Mouse (Mus musculus): ENCODE measurements around the gene Kap. TPM values are rescaled to one million over a fixed set of nuclear protein-coding genes. Genes with fewer than 3 reads are reported as not detected.
"Not testable (repeated sequence)": the region's sequence is repeated elsewhere in the genome, so short reads cannot be mapped to it uniquely, and the experiment has no call there.

Kap gene
- not detected for total RNA-seq (2021)
- long read RNA-seq, experiment 1, result 0 reads
- long read RNA-seq, experiment 2, result 0 reads

DNA sequence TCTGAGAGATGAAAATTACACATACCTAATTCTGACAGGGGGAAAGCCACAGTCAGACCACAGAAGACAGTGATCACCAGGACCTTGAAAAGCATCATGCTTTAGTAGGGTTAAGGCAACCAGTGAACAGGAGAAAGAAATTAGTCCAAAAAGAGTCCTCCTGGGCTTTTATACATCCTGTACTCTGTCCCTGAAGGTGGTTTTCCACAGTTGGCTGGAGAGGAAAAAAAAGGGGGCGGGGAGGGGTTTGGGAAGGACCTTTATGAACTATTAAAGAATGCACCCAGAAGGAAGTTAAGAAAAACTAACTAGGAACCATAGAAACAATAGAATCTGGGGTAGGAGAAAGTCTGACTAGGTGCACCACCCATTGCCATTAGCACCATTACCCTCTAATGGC is at the start of gene Kap:
Gene Kap, minus strand, starts transcription at position 237 of the 400 bp plus-strand sequence.
- intact Hi-C loops (cut with DNase I), result no loop called here
- no peak for DNase-seq

- DNase-seq, result no peak
- intact Hi-C loops (cut with DNase I), result no loop called here
Measured at GRCm38 (mm10) chr6:133885871-133886415, 32.4 kb upstream of the Kap start.

- intact Hi-C loops (cut with DNase I), result no loop called here
- DNase-seq, result no peak
Measured at GRCm38 (mm10) chr6:133883446-133883985, 30.0 kb upstream of the Kap start.

- DNase-seq, result no peak
- intact Hi-C loops (cut with DNase I), result loop anchor here (5.0 kb wide), 1 partner anchor 169 kb away; no protein-coding TSS in a partner anchor
Measured at GRCm38 (mm10) chr6:133875906-133876462, 22.4 kb upstream of the Kap start.

DNA sequence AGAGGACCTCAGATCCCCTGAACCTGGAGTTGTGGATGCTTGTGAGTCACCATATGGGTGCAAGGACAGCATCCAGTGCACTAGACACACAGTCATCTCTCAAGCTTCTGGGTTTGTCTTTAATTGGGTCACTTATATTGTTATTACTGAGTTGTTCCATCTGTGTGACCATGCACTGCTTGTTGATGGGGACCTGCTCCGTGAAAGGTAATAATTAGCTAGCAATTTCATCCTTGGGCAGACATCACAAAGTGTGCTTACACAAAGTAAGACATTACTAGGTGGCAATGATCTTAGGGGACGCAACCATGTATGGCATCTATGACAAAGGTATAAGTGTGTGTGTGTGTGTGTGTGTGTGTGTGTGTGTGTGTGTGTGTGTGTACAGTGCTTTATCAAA is 19.1 kb upstream of the Kap start:
- intact Hi-C loops (cut with DNase I), result no loop called here
- DNase-seq, result no peak

- intact Hi-C loops (cut with DNase I), result no loop called here
- no peak for DNase-seq
Measured at GRCm38 (mm10) chr6:133871131-133871530, 17.6 kb upstream of the Kap start.

GRCm38 (mm10) chr6:133868381-133868780 is 14.8 kb upstream of the Kap start:
- DNase-seq, result no peak
- intact Hi-C loops (cut with DNase I), result no loop called here

GRCm38 (mm10) chr6:133855871-133856270 is 2.3 kb upstream of the Kap start:
- intact Hi-C loops (cut with DNase I), result no loop called here
- DNase-seq, result no peak

DNA sequence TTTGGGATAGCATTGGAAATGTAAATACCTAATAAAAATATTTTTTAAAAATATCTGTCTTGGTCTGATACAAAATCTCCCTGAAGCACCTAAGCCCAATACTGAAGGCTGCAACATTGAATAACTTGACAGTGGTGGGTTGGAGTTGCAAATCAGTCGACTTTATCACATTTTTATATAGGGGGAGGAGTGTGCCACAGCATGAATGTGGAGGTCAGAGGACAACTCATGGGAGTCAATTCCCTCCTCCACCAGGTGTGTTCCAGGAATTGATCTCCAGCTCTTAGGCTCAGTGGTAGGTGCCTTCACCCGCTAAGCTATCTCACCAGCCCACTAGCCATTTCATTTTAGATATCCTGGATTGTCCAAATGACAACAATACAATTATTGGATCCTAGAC is 4.2 kb downstream of the Kap start:
- intact Hi-C loops (cut with DNase I), result no loop called here
- no peak for DNase-seq

GRCm38 (mm10) chr6:133848861-133849260 is 4.7 kb downstream of the Kap start:
- DNase-seq; intact Hi-C loops (cut with DNase I): not testable (repeated sequence)

DNA sequence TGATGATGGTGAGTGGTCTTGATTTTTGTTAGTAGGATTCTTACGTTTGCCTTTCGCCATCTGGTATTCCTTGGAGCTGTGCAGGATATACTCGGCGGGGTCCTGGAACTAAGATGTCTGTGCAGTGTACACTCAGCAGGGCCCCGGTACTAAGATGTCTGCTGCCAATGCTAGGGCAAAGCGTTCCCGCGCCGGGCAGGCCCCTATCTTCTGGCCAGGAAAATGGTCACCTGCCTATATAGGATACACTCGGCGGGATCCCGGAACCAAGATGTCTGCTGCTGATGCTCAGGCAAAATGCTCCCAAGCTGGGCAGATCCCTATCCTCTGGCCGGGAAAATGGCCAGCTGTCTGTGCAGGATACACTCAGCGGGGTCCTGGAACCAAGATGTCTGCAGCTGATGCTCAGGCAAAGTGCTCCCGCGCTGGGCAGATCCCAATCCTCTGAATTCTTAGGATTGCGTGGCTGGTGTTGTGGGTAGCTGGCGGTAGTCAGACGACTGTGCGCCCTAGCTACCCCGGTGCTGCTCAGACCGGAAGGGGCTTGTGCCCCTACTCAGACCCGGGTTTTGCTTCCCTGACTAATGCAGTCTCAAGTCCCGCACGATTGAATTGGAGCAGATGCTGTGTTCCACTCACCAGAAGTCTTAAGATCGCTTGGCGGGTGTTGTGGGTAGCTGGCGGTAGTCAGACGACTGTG is 15.1 kb downstream of the Kap start:
- DNase-seq; intact Hi-C loops (cut with DNase I): not testable (repeated sequence)

- intact Hi-C loops (cut with DNase I), result no loop called here
- no peak for DNase-seq
Measured at GRCm38 (mm10) chr6:133812342-133812741, 41.2 kb downstream of the Kap start.

Other genes starting within 250 kb of the Kap start
- 1 to 10 TPM; 6.1 to 6.7 TPM for gene Etv6, start 181.9 kb upstream of the Kap start, total RNA-seq (2021)